Mouse (Mus musculus) ES-Bruce4 (cell line): Measurements from ENCODE around the gene L3mbtl2. TPM values are rescaled to one million over a fixed set of nuclear protein-coding genes. Genes with fewer than 3 reads are reported as not detected.

Experiments used
- H3K27ac ChIP-seq: 2 replicates; pipeline ENCODE4 v1.5.1; 2012; ENCODE audit warnings: low read length, inconsistent platforms; ENCODE audit not compliant: insufficient read depth
- H3K27me3 ChIP-seq: 2 replicates; pipeline ENCODE4 v1.6.1; 2012; ENCODE audit warnings: mild to moderate bottlenecking, low read length, inconsistent platforms; ENCODE audit not compliant: control insufficient read depth, poor library complexity, insufficient read depth, severe bottlenecking
- H3K36me3 ChIP-seq: 2 replicates; pipeline ENCODE4 v1.6.1; 2012; ENCODE audit warnings: inconsistent platforms, mild to moderate bottlenecking, low read length, moderate library complexity; ENCODE audit not compliant: control insufficient read depth, poor library complexity, insufficient read depth, severe bottlenecking
- H3K4me1 ChIP-seq: one replicate; pipeline ENCODE4 v1.8.1; 2011; ENCODE audit warnings: low read length; ENCODE audit not compliant: control insufficient read depth, insufficient read depth
- H3K4me3 ChIP-seq: 2 replicates; pipeline ENCODE4 v1.5.1; 2011; ENCODE audit warnings: low read depth, mild to moderate bottlenecking, low read length
- H3K9ac ChIP-seq: 2 replicates; pipeline ENCODE4 v1.6.1; 2012; ENCODE audit warnings: low read depth, mild to moderate bottlenecking, inconsistent platforms; ENCODE audit not compliant: poor library complexity, severe bottlenecking
- H3K9me3 ChIP-seq: replicated peaks from 2 replicates; pipeline ENCODE4 v1.6.1; 2012; ENCODE audit warnings: mild to moderate bottlenecking, low read length, inconsistent platforms; ENCODE audit not compliant: control insufficient read depth, poor library complexity, insufficient read depth, severe bottlenecking
- CTCF ChIP-seq: IDR thresholded peaks from one replicate; pipeline ENCODE4 v1.8.1; 2011; ENCODE audit warnings: low read depth, low read length
- EP300 ChIP-seq: IDR thresholded peaks from 2 replicates; pipeline ENCODE4 v1.6.1; 2011; ENCODE audit warnings: low read depth, low read length; ENCODE audit not compliant: insufficient read depth
- POLR2A ChIP-seq: IDR thresholded peaks from one replicate; pipeline ENCODE4 v1.8.1; 2011; ENCODE audit warnings: low read length; ENCODE audit not compliant: insufficient read depth
- polyA plus RNA-seq: library from polyadenylated mRNA; stranded (reverse); fragments of >200 nt; gene quantifications from 2 replicates; pipeline ENCODE4 v1.2.4, GENCODE M21; 2011; ENCODE audit warnings: low read depth; ENCODE audit not compliant: missing spikeins, insufficient read depth, insufficient read length

L3mbtl2 gene
- polyA plus RNA-seq, 1 experiment, result 49.3 TPM

DNA sequence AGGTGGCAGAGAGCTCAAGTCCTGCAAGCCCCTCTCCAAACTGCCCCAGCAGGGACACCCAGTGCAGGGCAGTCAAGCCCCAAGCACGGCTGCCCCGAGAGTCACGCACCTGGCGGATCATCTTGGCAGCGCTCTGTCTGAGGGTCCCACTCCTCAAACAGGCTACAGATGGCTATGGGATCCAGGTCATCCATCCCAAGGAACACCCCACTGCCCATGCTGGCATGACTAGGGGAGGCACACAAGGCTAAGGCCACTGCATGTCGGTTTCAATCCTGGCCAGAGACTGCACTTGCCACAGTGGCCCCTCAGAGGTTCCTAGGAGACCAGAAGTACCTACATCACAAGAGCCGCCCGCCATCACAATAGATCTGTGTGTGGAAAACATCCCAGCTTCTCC, 62.3 kb downstream of the L3mbtl2 start:
- Histone ChIP-seq H3K36me3 (peaks cover 41% of the 10 kb centered on the region), H3K9ac (no peak overlapping the region)
- TF ChIP-seq POLR2A (no peak), CTCF (no peak), EP300 (no peak)

GRCm38 (mm10) chr15:81729241-81729791, 65.6 kb downstream of the L3mbtl2 start:
- TF ChIP-seq EP300, result no peak
- no peak for TF ChIP-seq CTCF
- no peak for TF ChIP-seq POLR2A
- peak overlapping the region; percentile 92 for H3K9ac ChIP-seq
- no peaks in the 10 kb centered on the region for H3K9me3 ChIP-seq
- H3K4me3 ChIP-seq, result peak overlapping the region; percentile 94
- peak overlapping the region; percentile 22; the same call in 1 of the 2 replicates for H3K27ac ChIP-seq
- H3K27me3 ChIP-seq, result no peaks in the 10 kb centered on the region
- peaks cover 8% of the 10 kb centered on the region for H3K36me3 ChIP-seq
- peaks cover 3% of the 10 kb centered on the region for H3K4me1 ChIP-seq

More for the DNA sequence above, 62.3 kb downstream of the L3mbtl2 start:
- Histone ChIP-seq H3K27ac (no peak overlapping the region), H3K4me3 (no peak overlapping the region), H3K27me3 (no peaks in the 10 kb centered on the region), H3K9me3 (no peaks in the 10 kb centered on the region), H3K4me1 (peaks cover 3% of the 10 kb centered on the region)

DNA sequence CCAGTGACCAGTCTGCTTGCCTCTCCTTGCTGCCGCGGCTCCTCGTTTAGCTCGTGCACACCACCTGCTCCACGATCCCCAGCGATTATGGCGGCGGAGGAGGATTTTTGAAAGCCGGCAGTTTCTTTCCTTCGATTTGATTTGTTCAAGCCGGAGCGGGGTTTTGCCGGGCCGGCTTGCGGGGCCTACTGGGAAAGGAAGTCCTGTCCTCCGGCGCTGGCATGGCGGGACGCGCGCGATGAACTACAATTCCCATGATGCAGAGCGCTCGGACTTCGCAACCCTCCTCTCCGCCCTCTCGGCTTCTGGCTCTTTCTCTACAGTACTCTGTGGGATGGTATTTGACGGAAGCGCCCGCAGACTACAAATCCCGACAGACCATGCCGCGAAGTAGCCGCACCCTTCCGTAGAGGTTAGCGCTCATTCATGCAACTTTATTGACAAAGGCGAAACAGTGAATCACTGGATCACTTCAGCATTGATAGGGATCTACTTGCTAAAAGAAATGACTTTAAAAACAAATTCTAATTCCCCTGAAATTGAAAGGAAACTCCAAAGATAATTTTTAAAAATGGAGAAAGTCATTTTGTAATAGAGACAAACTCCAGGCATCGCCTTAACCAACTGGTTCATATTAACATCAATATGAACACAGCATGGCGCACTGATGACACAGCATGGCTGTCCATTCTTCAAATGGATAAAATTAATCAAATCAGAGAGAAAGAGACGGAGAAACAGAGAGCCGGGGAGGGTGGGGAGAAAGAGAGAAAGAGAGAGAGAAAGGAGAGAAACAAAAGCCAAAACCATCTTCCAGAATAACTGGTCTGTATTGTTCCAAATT, 66.3 kb downstream of the L3mbtl2 start:
- no peak for TF ChIP-seq EP300
- TF ChIP-seq POLR2A, result no peak
- no peak for TF ChIP-seq CTCF
- H3K4me3 ChIP-seq, result peak overlapping the region; percentile 94
- no peaks in the 10 kb centered on the region for H3K27me3 ChIP-seq
- no peaks in the 10 kb centered on the region for H3K9me3 ChIP-seq
- peaks cover 6% of the 10 kb centered on the region for H3K36me3 ChIP-seq
- peaks cover 3% of the 10 kb centered on the region for H3K4me1 ChIP-seq
- peak overlapping the region; percentile 92 for H3K9ac ChIP-seq
- peak overlapping the region; percentile 22; the same call in 1 of the 2 replicates for H3K27ac ChIP-seq

DNA sequence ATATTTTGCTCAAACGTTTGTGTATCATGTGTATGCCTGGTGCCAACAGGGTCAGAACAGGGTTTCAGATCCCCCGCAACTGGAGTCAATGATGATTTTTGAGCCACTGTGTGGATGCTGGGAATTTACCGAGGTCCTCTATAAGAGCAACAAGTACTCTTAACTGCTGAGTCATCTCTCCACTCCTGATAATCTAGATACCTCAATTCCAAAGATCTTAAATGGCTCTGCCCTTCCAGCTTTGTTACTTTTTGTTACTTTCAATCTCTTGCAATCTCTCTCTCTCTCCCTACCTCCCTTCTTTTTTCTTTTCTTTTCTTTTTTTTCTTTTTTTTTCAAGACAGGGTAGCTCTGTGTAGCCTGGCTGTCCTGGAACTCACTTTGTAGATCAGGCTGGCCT, 71.4 kb downstream of the L3mbtl2 start:
- Histone ChIP-seq H3K9ac (no peak overlapping the region), H3K36me3 (no peaks in the 10 kb centered on the region), H3K4me1 (no peaks in the 10 kb centered on the region)

More for the DNA sequence above, 71.4 kb downstream of the L3mbtl2 start:
- Histone ChIP-seq H3K27me3 (no peaks in the 10 kb centered on the region), H3K9me3 (no peaks in the 10 kb centered on the region), H3K4me3 (no peak overlapping the region), H3K27ac (no peak overlapping the region)
- TF ChIP-seq EP300 (no peak), CTCF (no peak), POLR2A (no peak)

Other genes with a start within 250 kb of the L3mbtl2 start
- 173 and 191 TPM in 2 replicates for gene Rbx1, start 197.6 kb upstream of the L3mbtl2 start, polyA plus RNA-seq
- gene Ep300, start 78.5 kb upstream of the L3mbtl2 start, polyA plus RNA-seq, result 122 and 133 TPM in 2 replicates
- 1.0 and 1.1 TPM in 2 replicates for gene Chadl, start 33.4 kb downstream of the L3mbtl2 start, polyA plus RNA-seq
- gene Zc3h7b, start 81.2 kb downstream of the L3mbtl2 start, polyA plus RNA-seq, result 40.5 and 42.1 TPM in 2 replicates
- 158 and 160 TPM in 2 replicates for gene Rangap1, start 81.6 kb downstream of the L3mbtl2 start, polyA plus RNA-seq
- 33.9 and 36.0 TPM in 2 replicates for gene Tef, start 138.5 kb downstream of the L3mbtl2 start, polyA plus RNA-seq
- 10.7 and 12.7 TPM in 2 replicates for gene Tob2, start 194.9 kb downstream of the L3mbtl2 start, polyA plus RNA-seq
- gene Phf5a, start 208.0 kb downstream of the L3mbtl2 start, polyA plus RNA-seq, result 150 and 172 TPM in 2 replicates
- gene Aco2, start 208.4 kb downstream of the L3mbtl2 start, polyA plus RNA-seq, result 174 and 181 TPM in 2 replicates